Mouse (Mus musculus) forebrain, embryonic 13.5 days (tissue): ENCODE data around the gene Tmco4. TPM values are rescaled to one million over a fixed set of nuclear protein-coding genes. Genes with fewer than 3 reads are reported as not detected.

Experiments
- polyA plus RNA-seq: library from polyadenylated mRNA; unstranded; fragments of >200 nt; fragmentation: Nextera tagmentation; extraction: Ambion mirVana; gene quantifications from 2 replicates; pipeline ENCODE4 v1.2.1, GENCODE M21; 2015

Tmco4 gene
- polyA plus RNA-seq, 1 experiment from 2014 or later = 0.48 TPM

Other genes with a start within 250 kb of the Tmco4 start
- 0.15 and 0.55 TPM in 2 replicates for gene Pla2g2c, start 248.1 kb upstream of the Tmco4 start, polyA plus RNA-seq
- 2.3 and 2.4 TPM in 2 replicates for gene Ubxn10, start 235.7 kb upstream of the Tmco4 start, polyA plus RNA-seq
- not detected in 2 replicates for gene Pla2g2f, start 215.3 kb upstream of the Tmco4 start, polyA plus RNA-seq
- gene Pla2g2d, start 197.2 kb upstream of the Tmco4 start, polyA plus RNA-seq = 0.08 TPM in 1 of 2 replicates, not detected in the other
- 0.26 and 0.42 TPM in 2 replicates for gene Pla2g5, start 109.4 kb upstream of the Tmco4 start, polyA plus RNA-seq
- not detected in 2 replicates for gene Gm13030, start 98.9 kb upstream of the Tmco4 start, polyA plus RNA-seq
- gene Pla2g2e, start 94.9 kb upstream of the Tmco4 start, polyA plus RNA-seq = not detected in 2 replicates
- gene Otud3, start 58.9 kb upstream of the Tmco4 start, polyA plus RNA-seq = 2.5 and 3.6 TPM in 2 replicates
- gene Rnf186, start 5.8 kb upstream of the Tmco4 start, polyA plus RNA-seq = 0.57 TPM in 1 of 2 replicates, not detected in the other
- gene Htr6, start 102.7 kb downstream of the Tmco4 start, polyA plus RNA-seq = 0.11 and 0.18 TPM in 2 replicates
- gene Nbl1, start 120.1 kb downstream of the Tmco4 start, polyA plus RNA-seq = 12.5 and 17.1 TPM in 2 replicates
- gene Minos1, start 158.2 kb downstream of the Tmco4 start, polyA plus RNA-seq = 429 and 523 TPM in 2 replicates
- 309 TPM in 2 replicates for gene Capzb, start 220.0 kb downstream of the Tmco4 start, polyA plus RNA-seq